Mouse (Mus musculus) CD4-positive, CD25-positive, alpha-beta regulatory T cell, adult 2 months (primary cell): ENCODE measurements around the gene Thnsl1.
"Not testable (repeated sequence)": the region's sequence is repeated elsewhere in the genome, so short reads cannot be mapped to it uniquely, and the experiment has no call there.

ENCODE experiments used
- DNase-seq: peaks from one replicate; pipeline ENCODE4 v3.0.0-alpha.2; 2012; ENCODE audit warnings: low read depth, low spot score

Gene Thnsl1

GRCm38 (mm10) chr2:21235844-21236386 lies 30.4 kb downstream of the Thnsl1 start:
- no peak for DNase-seq

DNA sequence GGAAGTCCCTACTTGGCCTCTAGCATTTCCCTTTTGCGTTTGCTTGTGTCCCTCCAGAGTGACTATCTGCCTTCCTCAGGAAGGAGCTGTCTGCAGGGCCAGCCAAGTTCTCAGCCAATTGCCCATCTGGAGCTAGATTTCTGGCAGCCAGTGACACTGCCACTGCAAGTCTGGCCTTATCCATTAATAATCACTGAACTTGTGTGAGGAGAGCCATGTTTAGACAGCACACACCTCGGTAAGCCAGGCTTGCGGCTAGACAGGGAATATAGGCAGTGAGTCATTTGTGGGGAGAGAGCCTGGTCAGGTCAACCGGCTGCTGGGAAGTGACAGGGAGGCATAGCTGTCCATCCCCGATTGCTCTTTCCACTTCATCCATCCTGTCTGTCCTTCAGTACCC lies 31.3 kb downstream of the Thnsl1 start:
- no peak for DNase-seq

DNA sequence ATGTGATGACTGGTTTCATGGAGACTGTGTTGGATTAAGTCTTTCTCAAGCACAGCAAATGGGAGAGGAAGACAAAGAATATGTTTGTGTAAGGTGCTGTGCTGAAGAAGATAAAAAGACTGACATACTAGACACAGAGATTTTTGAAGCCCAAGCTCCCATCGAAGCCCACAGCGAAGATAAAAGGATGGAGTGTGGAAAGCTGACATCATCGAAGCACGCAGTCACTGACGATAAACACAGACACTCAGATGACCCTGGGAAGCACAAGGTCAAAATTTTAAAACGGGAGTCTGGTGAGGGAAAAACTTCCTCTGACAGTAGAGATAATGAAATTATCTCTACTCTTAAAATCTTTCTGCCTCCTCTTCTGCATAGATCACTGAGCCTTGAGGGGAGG lies 38.6 kb downstream of the Thnsl1 start:
- DNase-seq, result not testable (repeated sequence)

- no peak for DNase-seq
Measured at GRCm38 (mm10) chr2:21244986-21245385, 39.5 kb downstream of the Thnsl1 start.

- DNase-seq, result no peak
Measured at GRCm38 (mm10) chr2:21245477-21246102, 40.1 kb downstream of the Thnsl1 start.

- DNase-seq, result no peak
Measured at GRCm38 (mm10) chr2:21253644-21254043, 48.1 kb downstream of the Thnsl1 start.

GRCm38 (mm10) chr2:21254308-21254707 lies 48.8 kb downstream of the Thnsl1 start:
- no peak for DNase-seq

- no peak for DNase-seq
Measured at GRCm38 (mm10) chr2:21258281-21258680, 52.8 kb downstream of the Thnsl1 start.

- DNase-seq, result no peak
Measured at GRCm38 (mm10) chr2:21259081-21259480, 53.6 kb downstream of the Thnsl1 start.

- no peak for DNase-seq
Measured at GRCm38 (mm10) chr2:21260060-21260459, 54.5 kb downstream of the Thnsl1 start.

GRCm38 (mm10) chr2:21261370-21262006 lies 56.0 kb downstream of the Thnsl1 start:
- peak; percentile 82 for DNase-seq

- no peak for DNase-seq
Measured at GRCm38 (mm10) chr2:21264031-21264430, 58.5 kb downstream of the Thnsl1 start.
